Comparison of ENCODE assay signal across 8 mouse cellular contexts in the genomic region with DNA sequence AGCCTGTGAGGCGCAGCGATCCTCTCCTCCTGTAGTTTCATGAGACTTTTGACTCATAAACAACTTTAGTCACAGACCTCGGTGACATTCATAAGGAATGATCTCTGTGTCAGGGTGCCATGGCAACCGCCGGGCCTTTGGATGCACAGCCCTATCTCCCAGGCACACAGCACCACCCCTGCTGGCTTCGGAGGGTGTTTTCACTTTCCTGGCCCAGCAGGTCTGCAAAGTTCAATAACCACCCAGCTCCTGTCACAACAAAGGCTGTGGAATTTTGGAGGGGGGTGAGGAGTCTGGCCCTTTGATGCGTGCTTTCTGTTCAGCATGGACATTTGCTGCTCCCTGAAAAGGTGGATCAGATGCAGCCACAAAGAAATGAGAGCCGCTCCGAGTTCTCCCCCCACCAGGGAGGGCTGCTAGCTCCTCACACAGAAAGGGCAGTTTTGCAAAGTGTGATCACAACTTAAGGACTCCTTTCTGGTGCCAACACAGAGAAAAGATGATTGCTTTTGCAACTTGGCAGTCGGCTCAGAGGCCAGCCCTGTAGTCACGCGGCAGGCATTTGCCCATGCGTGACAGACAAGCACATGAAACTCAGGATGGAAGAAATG.
DNase-seq lines count a peak whose midpoint lies in the region; ATAC-seq lines count a peak whose summit lies in the region.

No protein-coding gene starts in this region.

- H3K4me3 ChIP-seq in hindbrain, embryonic 13.5 days, result no peak overlapping the region; the same call in 1 of the 2 replicates

- no peaks in the 10 kb centered on the region for H3K36me3 ChIP-seq in hindbrain, embryonic 13.5 days

- peak overlapping the region; percentile 74 for H3K27ac ChIP-seq in hindbrain, embryonic 13.5 days

- H3K4me2 ChIP-seq in hindbrain, embryonic 13.5 days, result peak overlapping the region; percentile 42

- no peak overlapping the region for H3K9ac ChIP-seq in hindbrain, embryonic 13.5 days

- 2% methylated on average over 13 of the region's 13 CpGs for WGBS in hindbrain, embryonic 13.5 days

- intact Hi-C loops in heart, postnatal 14 days (cut with DNase I), result no loop called here
- intact Hi-C loops in left cerebral cortex, postnatal 10 days (cut with DNase I), result no loop called here
- intact Hi-C loops in gastrocnemius, postnatal 14 days (cut with DNase I; ENCODE audit: low total_unique reads), result no loop called here

- DNase-seq in heart, adult 11 months, result peak; percentile 85
- DNase-seq in heart, postnatal 14 days, result no peak
- DNase-seq in cerebellum, postnatal 10 days, result peak; percentile 41 to 57
- peak; percentile 23 to 46 for DNase-seq in left cerebral cortex, postnatal 10 days (ENCODE audit: extremely low spot score in 1 of 2, low spot score in 2 of 2)
- DNase-seq in ovary, postnatal 14 days (ENCODE audit: low spot score), result peak; percentile 4
- no peak for DNase-seq in thymus, postnatal 0 days (ENCODE audit: low spot score)
- DNase-seq in gastrocnemius, postnatal 14 days, result no peak

- ATAC-seq in hindbrain, embryonic 13.5 days (ENCODE audit: low FRiP score), result peak; percentile 94

- no peaks in the 10 kb centered on the region for H3K27me3 ChIP-seq in hindbrain, embryonic 13.5 days

- H3K4me1 ChIP-seq in hindbrain, embryonic 13.5 days (replicated peaks), result peaks cover 23% of the 10 kb centered on the region

- H3K9me3 ChIP-seq in hindbrain, embryonic 13.5 days, result no peaks in the 10 kb centered on the region

Comparison
In these comparisons a context has a peak if more than half of its experiments do, and no peak if none do; other contexts are left out.
1. DNase-seq: peak in heart, adult 11 months (single experiment), cerebellum, postnatal 10 days (2 of 2), left cerebral cortex, postnatal 10 days (2 of 2) and ovary, postnatal 14 days (single experiment); none in heart, postnatal 14 days (0 of 2), thymus, postnatal 0 days (single experiment) and gastrocnemius, postnatal 14 days (single experiment).